Mouse (Mus musculus): ENCODE results near the gene Csrnp3. TPM values are rescaled to one million over a fixed set of nuclear protein-coding genes. Genes with fewer than 3 reads are reported as not detected.

Csrnp3 gene
- polyA plus RNA-seq, 1 experiment from 2014 or later, result not detected

DNA sequence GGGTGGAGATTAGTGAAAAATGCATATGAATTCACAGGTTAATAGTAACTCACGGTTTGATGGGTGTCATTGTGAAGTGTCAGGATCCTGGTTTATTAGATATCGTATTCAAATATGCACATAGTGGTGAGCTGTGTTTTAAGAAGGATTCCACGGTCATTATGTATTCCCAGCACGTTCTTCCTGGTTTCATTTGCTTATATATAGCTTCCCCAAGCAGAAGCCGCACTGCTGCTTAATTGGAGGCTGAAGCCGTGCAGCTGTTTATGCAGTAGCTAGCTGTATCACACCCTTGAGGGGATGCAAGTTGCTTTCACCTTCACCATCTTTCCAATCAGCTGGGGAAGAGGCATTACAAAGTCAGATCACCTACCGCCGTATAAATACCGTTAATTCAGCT is 111.2 kb downstream of the Csrnp3 start:
- Histone ChIP-seq H3K9me3 (ENCODE audit: low read length) (no peaks in the 10 kb centered on the region), H3K4me2 (ENCODE audit: low read depth, low read length) (no peak overlapping the region), H3K36me3 (replicated peaks; ENCODE audit: insufficient read depth, low read length) (no peaks in the 10 kb centered on the region), H3K27ac (ENCODE audit: low read depth) (no peak overlapping the region), H3K27me3 (ENCODE audit: insufficient read depth, low read length) (no peaks in the 10 kb centered on the region), H3K4me1 (ENCODE audit: insufficient read depth) (no peaks in the 10 kb centered on the region), H3K9ac (replicated peaks) (no peak overlapping the region), H3K4me3 (ENCODE audit: low read depth, low read length) (no peak overlapping the region)
- DNase-seq, result no peak
- ATAC-seq, result no peak
- no peak for TF ChIP-seq CTCF (IDR thresholded peaks at IDR 0.05; ENCODE audit: low read depth)
- WGBS (ENCODE audit: insufficient replicate concordance), result 78% methylated on average over 9 of the region's 9 CpGs

DNA sequence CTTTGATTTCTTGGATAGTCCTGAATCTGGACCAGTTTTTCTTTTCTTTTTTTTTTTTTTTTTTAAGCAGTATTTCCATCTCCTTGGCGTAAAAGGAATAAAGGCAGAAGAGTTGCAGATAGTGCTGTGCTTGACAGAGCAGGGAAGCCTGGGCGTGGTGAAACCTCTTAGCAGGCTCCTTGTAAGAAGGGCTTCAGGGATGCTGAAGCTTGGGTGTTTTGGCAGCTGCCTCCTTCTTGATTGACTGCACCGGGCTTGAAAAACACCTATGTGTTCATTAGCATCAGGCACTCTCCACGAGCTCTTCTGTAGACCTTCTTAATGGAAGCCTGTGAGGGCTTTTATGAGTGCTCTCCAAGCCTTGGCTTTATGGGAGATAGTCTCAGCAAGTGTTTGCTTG is 117.9 kb downstream of the Csrnp3 start:
- no peak for DNase-seq
- no peak overlapping the region for H3K27ac ChIP-seq (ENCODE audit: low read depth)
- H3K4me1 ChIP-seq (ENCODE audit: insufficient read depth), result no peaks in the 10 kb centered on the region
- TF ChIP-seq EP300 (IDR thresholded peaks at IDR 0.05; ENCODE audit: low read depth) (no peak), CTCF (IDR thresholded peaks at IDR 0.05; ENCODE audit: low read depth) (no peak)
- H3K9ac ChIP-seq (replicated peaks), result no peak overlapping the region
- H3K36me3 ChIP-seq (replicated peaks; ENCODE audit: insufficient read depth, low read length), result no peaks in the 10 kb centered on the region
- H3K4me3 ChIP-seq (ENCODE audit: low read depth, low read length), result no peak overlapping the region
- no peaks in the 10 kb centered on the region for H3K27me3 ChIP-seq (ENCODE audit: insufficient read depth, low read length)
- WGBS (ENCODE audit: insufficient replicate concordance), result 59% methylated on average over 4 of the region's 4 CpGs
- H3K4me2 ChIP-seq (ENCODE audit: low read depth, low read length), result no peak overlapping the region
- no peak for ATAC-seq
- no peaks in the 10 kb centered on the region; the same call in 1 of the 2 replicates for H3K9me3 ChIP-seq (ENCODE audit: low read length)

GRCm38 (mm10) chr2:65968810-65969209 is 123.2 kb downstream of the Csrnp3 start:
- DNase-seq (no peak), ATAC-seq (no peak)
- no peaks in the 10 kb centered on the region for H3K27me3 ChIP-seq (ENCODE audit: insufficient read depth, low read length)
- no peaks in the 10 kb centered on the region; the same call in 1 of the 2 replicates for H3K9me3 ChIP-seq (ENCODE audit: low read length)
- TF ChIP-seq EP300 (IDR thresholded peaks at IDR 0.05; ENCODE audit: low read depth) (no peak), CTCF (IDR thresholded peaks at IDR 0.05; ENCODE audit: low read depth) (no peak)
- no peak overlapping the region for H3K9ac ChIP-seq (replicated peaks)
- H3K4me3 ChIP-seq (ENCODE audit: low read depth, low read length), result no peak overlapping the region
- no peaks in the 10 kb centered on the region for H3K4me1 ChIP-seq (ENCODE audit: insufficient read depth)
- WGBS (ENCODE audit: insufficient replicate concordance), result 70% methylated on average over 4 of the region's 4 CpGs
- no peak overlapping the region for H3K4me2 ChIP-seq (ENCODE audit: low read depth, low read length)
- no peaks in the 10 kb centered on the region for H3K36me3 ChIP-seq (replicated peaks; ENCODE audit: insufficient read depth, low read length)
- H3K27ac ChIP-seq (ENCODE audit: low read depth), result no peak overlapping the region

DNA sequence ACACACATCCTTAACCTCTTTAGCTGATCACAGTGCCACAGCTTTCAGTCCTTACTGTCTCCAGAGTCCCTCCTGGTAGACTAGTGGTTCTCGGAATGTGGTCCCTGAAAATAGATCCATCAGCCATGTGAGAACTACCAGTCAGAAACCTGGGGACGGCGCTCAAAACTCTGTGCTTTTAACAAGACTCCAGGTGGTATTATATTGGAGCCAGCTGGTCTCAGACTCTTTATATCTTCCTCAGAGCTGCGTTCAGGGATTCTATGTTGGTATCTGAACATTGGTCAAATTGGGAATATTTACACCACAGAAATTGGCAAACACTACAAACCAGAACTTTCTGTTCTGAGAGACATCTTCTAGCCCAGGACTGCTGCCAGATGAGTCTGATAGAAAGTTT is 128.3 kb downstream of the Csrnp3 start:
- Histone ChIP-seq H3K27ac (ENCODE audit: low read depth) (no peak overlapping the region), H3K9me3 (ENCODE audit: low read length) (no peaks in the 10 kb centered on the region), H3K36me3 (replicated peaks; ENCODE audit: insufficient read depth, low read length) (no peaks in the 10 kb centered on the region), H3K4me3 (ENCODE audit: low read depth, low read length) (no peak overlapping the region), H3K27me3 (ENCODE audit: insufficient read depth, low read length) (no peaks in the 10 kb centered on the region), H3K4me2 (ENCODE audit: low read depth, low read length) (no peak overlapping the region), H3K4me1 (ENCODE audit: insufficient read depth) (no peaks in the 10 kb centered on the region), H3K9ac (replicated peaks) (no peak overlapping the region)
- TF ChIP-seq CTCF (IDR thresholded peaks at IDR 0.05; ENCODE audit: low read depth) (no peak), EP300 (IDR thresholded peaks at IDR 0.05; ENCODE audit: low read depth) (no peak)
- ATAC-seq (no peak), DNase-seq (no peak)
- 78% methylated on average over 4 of the region's 4 CpGs for WGBS (ENCODE audit: insufficient replicate concordance)

DNA sequence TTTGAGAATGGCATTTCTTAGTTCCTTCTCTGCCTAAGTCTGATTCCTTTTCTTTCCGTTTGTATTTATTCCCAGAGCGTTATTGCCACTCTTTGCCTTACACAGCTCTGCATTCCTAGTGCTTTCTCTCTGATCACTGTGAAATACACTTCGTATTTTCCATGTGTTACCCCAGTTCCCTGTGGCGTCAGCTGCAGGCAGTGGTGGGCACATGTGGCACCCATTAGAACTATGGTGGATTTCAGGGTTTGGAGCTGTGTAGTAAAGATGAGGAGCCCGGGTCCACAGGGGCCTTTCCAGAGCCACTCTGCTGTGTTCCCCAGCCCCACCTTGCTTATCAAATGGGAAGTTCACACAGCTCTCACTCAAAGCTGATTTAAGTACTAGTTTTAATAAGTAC is 129.8 kb downstream of the Csrnp3 start:
- H3K27ac ChIP-seq (ENCODE audit: low read depth), result no peak overlapping the region
- H3K27me3 ChIP-seq (ENCODE audit: insufficient read depth, low read length), result no peaks in the 10 kb centered on the region
- TF ChIP-seq EP300 (IDR thresholded peaks at IDR 0.05; ENCODE audit: low read depth), result no peak
- TF ChIP-seq CTCF (IDR thresholded peaks at IDR 0.05; ENCODE audit: low read depth), result no peak
- H3K4me2 ChIP-seq (ENCODE audit: low read depth, low read length), result no peak overlapping the region
- no peak overlapping the region for H3K9ac ChIP-seq (replicated peaks)
- no peaks in the 10 kb centered on the region for H3K4me1 ChIP-seq (ENCODE audit: insufficient read depth)
- DNase-seq (no peak), ATAC-seq (no peak)
- H3K36me3 ChIP-seq (replicated peaks; ENCODE audit: insufficient read depth, low read length), result no peaks in the 10 kb centered on the region
- no peaks in the 10 kb centered on the region for H3K9me3 ChIP-seq (ENCODE audit: low read length)
- H3K4me3 ChIP-seq (ENCODE audit: low read depth, low read length), result no peak overlapping the region
- 76% methylated on average over 5 of the region's 5 CpGs for WGBS (ENCODE audit: insufficient replicate concordance)

GRCm38 (mm10) chr2:65979338-65980053 is 133.9 kb downstream of the Csrnp3 start:
- H3K4me1 ChIP-seq (ENCODE audit: insufficient read depth), result no peaks in the 10 kb centered on the region
- 69% methylated on average over 17 of the region's 17 CpGs for WGBS (ENCODE audit: insufficient replicate concordance)
- no peak for DNase-seq
- TF ChIP-seq CTCF (IDR thresholded peaks at IDR 0.05; ENCODE audit: low read depth) (no peak), EP300 (IDR thresholded peaks at IDR 0.05; ENCODE audit: low read depth) (no peak)
- H3K9me3 ChIP-seq (ENCODE audit: low read length), result no peaks in the 10 kb centered on the region
- H3K4me2 ChIP-seq (ENCODE audit: low read depth, low read length), result no peak overlapping the region
- no peak overlapping the region for H3K27ac ChIP-seq (ENCODE audit: low read depth)
- no peaks in the 10 kb centered on the region for H3K36me3 ChIP-seq (replicated peaks; ENCODE audit: insufficient read depth, low read length)
- no peak for ATAC-seq
- no peak overlapping the region for H3K9ac ChIP-seq (replicated peaks)
- H3K4me3 ChIP-seq (ENCODE audit: low read depth, low read length), result no peak overlapping the region
- no peaks in the 10 kb centered on the region for H3K27me3 ChIP-seq (ENCODE audit: insufficient read depth, low read length)

Measured in liver, postnatal 0 days (tissue).